Mouse (Mus musculus) heart, embryonic 16.5 days (tissue): ENCODE measurements around the gene Gapdh. TPM values are rescaled to one million over a fixed set of nuclear protein-coding genes. Genes with fewer than 3 reads are reported as not detected.

Experiments
- microRNA-seq: library from miRNA; unstranded; fragments of <30 nt; microRNA quantifications from one replicate; pipeline ENCODE4, GENCODE M21; 2017
- polyA plus RNA-seq: library from polyadenylated mRNA; unstranded; fragments of >200 nt; fragmentation: Nextera tagmentation; extraction: Ambion mirVana; gene quantifications from 2 replicates; pipeline ENCODE4 v1.2.1, GENCODE M21; 2015

The Gapdh gene
- polyA plus RNA-seq, 1 experiment from 2014 or later: 3,677 TPM

Small RNA genes lying within 50 kb of the gene (microRNA-seq; reads per million reads assigned to microRNA genes)
- gene Mir3098: 0.98 reads per million

Other genes starting within 250 kb of the Gapdh start
- 203 and 265 TPM in 2 replicates for gene Ptms, start 246.4 kb downstream of the Gapdh start, polyA plus RNA-seq
- gene Mlf2, start 235.1 kb downstream of the Gapdh start, polyA plus RNA-seq: 387 and 398 TPM in 2 replicates
- 141 and 145 TPM in 2 replicates for gene Cops7a, start 200.9 kb downstream of the Gapdh start, polyA plus RNA-seq
- 0.54 and 0.70 TPM in 2 replicates for gene Pianp, start 169.8 kb downstream of the Gapdh start, polyA plus RNA-seq
- 8.7 and 9.6 TPM in 2 replicates for gene Zfp384, start 157.3 kb downstream of the Gapdh start, polyA plus RNA-seq
- 77.5 and 89.0 TPM in 2 replicates for gene Ing4, start 126.7 kb downstream of the Gapdh start, polyA plus RNA-seq
- gene Acrbp, start 116.8 kb downstream of the Gapdh start, polyA plus RNA-seq: 8.0 TPM in 2 replicates
- 0.55 and 1.6 TPM in 2 replicates for gene Lpar5, start 98.5 kb downstream of the Gapdh start, polyA plus RNA-seq
- 50.6 and 63.0 TPM in 2 replicates for gene Chd4, start 70.5 kb downstream of the Gapdh start, polyA plus RNA-seq
- gene Nop2, start 34.6 kb downstream of the Gapdh start, polyA plus RNA-seq: 45.0 and 45.8 TPM in 2 replicates
- gene Iffo1, start 21.2 kb downstream of the Gapdh start, polyA plus RNA-seq: 11.7 and 13.2 TPM in 2 replicates
- 97.4 and 99.3 TPM in 2 replicates for gene Ncapd2, start 25.2 kb upstream of the Gapdh start, polyA plus RNA-seq
- gene Mrpl51, start 25.3 kb upstream of the Gapdh start, polyA plus RNA-seq: 270 and 281 TPM in 2 replicates
- gene Vamp1, start 49.1 kb upstream of the Gapdh start, polyA plus RNA-seq: 7.0 and 8.4 TPM in 2 replicates
- gene Tapbpl, start 65.4 kb upstream of the Gapdh start, polyA plus RNA-seq: 7.4 and 9.1 TPM in 2 replicates
- gene Cd27, start 70.5 kb upstream of the Gapdh start, polyA plus RNA-seq: 7.9 and 18.5 TPM in 2 replicates
- gene Tuba3a, start 119.6 kb upstream of the Gapdh start, polyA plus RNA-seq: not detected in 2 replicates
- gene Ltbr, start 147.4 kb upstream of the Gapdh start, polyA plus RNA-seq: 43.0 and 51.4 TPM in 2 replicates
- 2.6 and 2.9 TPM in 2 replicates for gene Scnn1a, start 154.2 kb upstream of the Gapdh start, polyA plus RNA-seq
- 54.2 and 54.8 TPM in 2 replicates for gene Tnfrsf1a, start 182.9 kb upstream of the Gapdh start, polyA plus RNA-seq
- 0.25 and 0.41 TPM in 2 replicates for gene Plekhg6, start 214.3 kb upstream of the Gapdh start, polyA plus RNA-seq